Mouse (Mus musculus) neural tube, embryonic 11.5 days (tissue): Measurements from ENCODE around the gene Slc16a12. TPM values are rescaled to one million over a fixed set of nuclear protein-coding genes. Genes with fewer than 3 reads are reported as not detected.
"Not testable (repeated sequence)": the region's sequence is repeated elsewhere in the genome, so short reads cannot be mapped to it uniquely, and the experiment has no call there.

Experiments
- ATAC-seq: fragments of 200-750 bp; cut with Nextera tagmentation; 2 replicates; pipeline ENCODE4 v1.8.0; 2017; ENCODE audit warnings: moderate number of reproducible peaks, mild to moderate bottlenecking, moderate TSS enrichment, moderate library complexity; ENCODE audit not compliant: insufficient read depth, low FRiP score, low TSS enrichment
- DNase-seq: peaks from one replicate; pipeline ENCODE4 v3.0.0-alpha.2; 2015; ENCODE audit warnings: low spot score
- H3K27ac ChIP-seq: fragments of 300-500 bp; sonication (generic); 2 replicates; pipeline ENCODE4 v1.5.1; 2014; ENCODE audit warnings: low read depth, mild to moderate bottlenecking, low read length
- H3K27me3 ChIP-seq: fragments of 300-500 bp; sonication (generic); 2 replicates; pipeline ENCODE4 v1.6.1; 2014; ENCODE audit warnings: mild to moderate bottlenecking, low read length, mixed read lengths; ENCODE audit not compliant: control insufficient read depth, insufficient read depth
- H3K36me3 ChIP-seq: fragments of 300-500 bp; sonication (generic); 2 replicates; pipeline ENCODE4 v1.6.1; 2014; ENCODE audit warnings: mild to moderate bottlenecking, low read length, moderate library complexity, mixed read lengths; ENCODE audit not compliant: control insufficient read depth, insufficient read depth
- H3K4me1 ChIP-seq: fragments of 300-500 bp; sonication (generic); 2 replicates; pipeline ENCODE4 v1.6.1; 2014; ENCODE audit warnings: low read length, mixed read lengths; ENCODE audit not compliant: control insufficient read depth, insufficient read depth
- H3K4me2 ChIP-seq: fragments of 300-500 bp; sonication (generic); 2 replicates; pipeline ENCODE4 v1.6.1; 2014; ENCODE audit warnings: low read depth, mild to moderate bottlenecking, moderate library complexity
- H3K4me3 ChIP-seq: fragments of 300-500 bp; sonication (generic); 2 replicates; pipeline ENCODE4 v1.5.1; 2014; ENCODE audit warnings: low read depth, low read length
- H3K9ac ChIP-seq: fragments of 300-500 bp; sonication (generic); 2 replicates; pipeline ENCODE4 v1.6.1; 2014; ENCODE audit warnings: mild to moderate bottlenecking, low read length
- H3K9me3 ChIP-seq: fragments of 300-500 bp; sonication (generic); 2 replicates; pipeline ENCODE4 v1.6.1; 2016; ENCODE audit warnings: low read length; ENCODE audit not compliant: control insufficient read depth
- WGBS: fragments of 180-500 bp; shearing (Covaris S2); extraction: QIAGEN DNeasy Blood & Tissue Kit; methylation state at CpG from one replicate; pipeline ENCODE4 v1.1.7; 2014; 5-methylcytosine and 5-hydroxymethylcytosine counted together
- polyA plus RNA-seq: library from polyadenylated mRNA; unstranded; fragments of >200 nt; fragmentation: Nextera tagmentation; extraction: Ambion mirVana; gene quantifications from 2 replicates; pipeline ENCODE4 v1.2.1, GENCODE M21; 2014

Slc16a12 gene
- polyA plus RNA-seq, 1 experiment from 2014 or later: 1.3 TPM

DNA sequence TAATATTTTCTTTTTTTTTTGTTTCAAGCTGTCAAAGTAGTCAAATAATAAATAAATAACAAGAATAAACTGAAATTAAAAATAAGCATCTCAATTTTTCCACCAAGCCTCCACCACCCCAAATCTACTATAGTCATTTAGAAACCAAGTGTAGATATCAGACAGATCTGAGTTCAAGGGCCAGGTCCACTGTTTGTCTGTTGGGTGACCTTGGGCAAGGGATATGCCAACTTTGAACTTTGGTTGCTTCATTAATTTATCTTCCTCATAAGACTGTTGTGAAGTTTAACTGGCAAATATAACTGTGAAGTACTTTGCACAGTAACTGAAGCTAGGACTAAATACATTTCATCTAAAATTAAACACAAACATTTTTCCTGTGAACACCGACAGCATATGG lies 8.6 kb upstream of the Slc16a12 start:
- DNase-seq: no peak
- Histone ChIP-seq H3K36me3 (no peaks in the 10 kb centered on the region), H3K9ac (no peak overlapping the region), H3K4me1 (no peaks in the 10 kb centered on the region), H3K4me3 (no peak overlapping the region), H3K4me2 (no peak overlapping the region), H3K9me3 (no peaks in the 10 kb centered on the region), H3K27ac (no peak overlapping the region), H3K27me3 (no peaks in the 10 kb centered on the region)
- ATAC-seq: no peak
- 89% methylated on average over 1 of the region's 1 CpGs for WGBS

DNA sequence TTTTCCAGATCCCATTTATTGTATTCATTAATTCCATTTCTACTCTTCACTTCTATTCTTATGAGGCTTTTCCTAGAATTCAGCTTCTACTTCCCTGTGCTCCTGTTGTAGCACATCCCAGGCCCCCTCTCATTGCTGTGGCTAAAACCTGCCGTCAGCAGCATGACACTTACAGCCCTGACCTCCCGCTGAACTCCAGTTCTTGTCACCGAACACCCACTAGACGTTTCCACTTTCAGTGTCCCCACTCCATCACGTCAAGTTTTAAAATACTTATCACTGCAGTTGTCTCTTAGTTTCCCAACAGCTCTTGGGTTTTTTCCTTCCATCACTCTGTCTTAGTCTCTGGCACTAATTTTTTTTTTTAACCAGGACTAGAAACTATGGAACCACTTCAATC lies 6.2 kb upstream of the Slc16a12 start:
- WGBS: 56% methylated on average over 5 of the region's 5 CpGs
- ATAC-seq (no peak), DNase-seq (no peak)
- Histone ChIP-seq H3K27me3 (no peaks in the 10 kb centered on the region), H3K9me3 (no peaks in the 10 kb centered on the region), H3K36me3 (no peaks in the 10 kb centered on the region), H3K4me2 (no peak overlapping the region), H3K9ac (no peak overlapping the region), H3K4me3 (no peak overlapping the region), H3K4me1 (no peaks in the 10 kb centered on the region), H3K27ac (no peak overlapping the region)

DNA sequence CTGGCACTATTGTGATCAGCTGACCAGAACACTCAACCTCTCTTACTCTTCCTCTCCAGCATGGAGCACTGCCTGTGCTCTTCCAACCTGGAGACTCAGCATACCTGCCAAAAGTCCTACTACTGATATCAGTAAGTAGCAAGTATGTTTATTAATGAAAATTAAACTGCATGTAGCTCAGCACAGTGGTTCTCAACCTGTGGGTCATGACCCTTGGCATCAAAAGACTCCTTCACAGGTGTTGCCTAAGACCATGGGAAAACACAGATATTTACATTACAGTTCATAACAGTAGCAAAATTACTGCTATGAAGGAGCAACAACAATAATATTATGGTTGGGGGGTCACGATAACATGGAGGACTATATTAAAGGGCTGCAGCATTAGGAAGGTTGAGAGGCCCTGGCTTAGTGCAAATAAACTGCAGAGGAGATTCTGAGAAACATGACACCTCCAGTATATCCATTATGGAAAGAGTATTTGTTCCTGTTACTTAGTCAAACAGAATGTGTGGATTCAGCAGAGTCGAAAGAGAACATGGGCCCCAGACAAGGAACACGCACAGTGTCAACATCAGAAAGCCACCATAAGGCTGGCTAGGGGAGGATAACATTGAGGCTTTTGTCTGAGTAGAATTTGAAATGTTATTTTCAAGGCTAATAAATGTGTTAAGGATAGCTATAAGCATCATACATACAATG lies 5.5 kb upstream of the Slc16a12 start:
- H3K27ac ChIP-seq: no peak overlapping the region
- DNase-seq (no peak), ATAC-seq (no peak)
- H3K27me3 ChIP-seq: no peaks in the 10 kb centered on the region
- H3K9ac ChIP-seq: no peak overlapping the region
- H3K9me3 ChIP-seq: no peaks in the 10 kb centered on the region
- H3K4me3 ChIP-seq: no peak overlapping the region
- WGBS: 79% methylated on average over 3 of the region's 3 CpGs
- no peak overlapping the region for H3K4me2 ChIP-seq
- no peaks in the 10 kb centered on the region for H3K36me3 ChIP-seq
- H3K4me1 ChIP-seq: no peaks in the 10 kb centered on the region

DNA sequence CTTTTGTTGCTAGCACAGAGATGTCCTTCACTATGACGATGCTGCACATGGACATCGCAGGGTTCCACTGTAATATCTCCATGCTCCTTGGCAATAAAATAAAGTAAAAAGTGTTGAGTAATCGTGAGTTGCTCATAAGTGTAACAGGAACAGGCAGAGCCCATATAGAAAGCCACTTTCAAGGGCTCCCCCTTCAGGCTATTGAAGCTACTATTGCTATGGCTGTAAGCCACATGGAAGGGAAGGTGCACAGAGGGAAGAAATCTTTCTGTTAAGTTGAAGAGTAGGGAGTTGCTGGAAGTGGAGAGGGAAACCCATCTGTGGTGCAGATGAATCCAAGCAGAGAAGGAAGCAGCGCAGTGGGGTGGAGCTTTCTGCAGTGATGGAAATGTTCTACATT lies 4.1 kb upstream of the Slc16a12 start:
- Histone ChIP-seq H3K27me3 (no peaks in the 10 kb centered on the region), H3K9me3 (no peaks in the 10 kb centered on the region), H3K36me3 (no peaks in the 10 kb centered on the region), H3K9ac (no peak overlapping the region), H3K4me3 (no peak overlapping the region), H3K4me1 (no peaks in the 10 kb centered on the region), H3K4me2 (no peak overlapping the region), H3K27ac (no peak overlapping the region)
- ATAC-seq (no peak), DNase-seq (no peak)
- WGBS: 73% methylated on average over 4 of the region's 4 CpGs

DNA sequence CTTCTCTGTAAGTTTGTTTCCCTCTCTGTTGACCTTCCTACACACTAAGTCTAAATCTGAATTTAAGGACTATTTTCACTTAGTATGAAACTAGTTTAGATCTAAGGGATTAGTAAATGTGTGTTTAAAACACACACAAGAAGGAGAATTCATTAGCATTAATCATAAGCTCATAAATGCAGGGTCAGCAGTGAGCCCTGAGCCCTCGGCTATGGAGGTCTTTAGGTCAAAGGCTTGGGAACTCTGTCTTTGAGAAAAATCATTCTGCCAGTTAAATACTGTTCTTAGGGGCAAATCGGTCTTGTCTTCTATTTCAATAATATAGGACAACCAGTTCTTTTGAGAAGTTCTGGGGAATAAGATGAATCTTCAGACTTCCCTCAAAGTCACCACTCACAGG lies 1.9 kb upstream of the Slc16a12 start:
- Histone ChIP-seq H3K27me3 (no peaks in the 10 kb centered on the region), H3K4me1 (no peaks in the 10 kb centered on the region), H3K36me3 (no peaks in the 10 kb centered on the region), H3K4me3 (no peak overlapping the region), H3K9ac (no peak overlapping the region), H3K27ac (no peak overlapping the region), H3K9me3 (no peaks in the 10 kb centered on the region), H3K4me2 (no peak overlapping the region)
- 61% methylated on average over 2 of the region's 2 CpGs for WGBS
- DNase-seq (no peak), ATAC-seq (no peak)

DNA sequence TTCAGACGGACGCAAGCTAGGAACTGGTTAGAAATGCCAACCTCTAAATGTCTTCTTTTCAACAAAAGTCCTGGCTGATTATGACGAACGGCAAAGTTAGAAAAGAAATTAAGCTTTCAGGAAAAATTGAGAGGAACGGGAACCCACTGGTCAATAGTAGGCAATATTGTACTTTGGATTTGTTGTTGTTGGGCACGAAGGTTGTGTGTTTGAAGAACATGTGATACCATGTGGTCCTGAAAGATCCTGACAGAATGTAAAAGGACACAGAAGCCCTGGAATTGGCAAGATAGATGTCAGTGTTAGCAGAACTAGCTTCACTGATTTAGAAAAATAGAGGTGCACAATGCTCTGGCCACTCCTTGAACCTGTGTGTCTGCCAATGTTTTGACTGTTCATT lies 880 bp upstream of the Slc16a12 start:
- not testable (repeated sequence) for H3K27me3 ChIP-seq, ATAC-seq, H3K4me2 ChIP-seq, H3K9me3 ChIP-seq, H3K4me1 ChIP-seq, H3K36me3 ChIP-seq, H3K9ac ChIP-seq, H3K27ac ChIP-seq, DNase-seq, H3K4me3 ChIP-seq
- 92% methylated on average over 6 of the region's 6 CpGs for whole genome bisulfite sequencing

DNA sequence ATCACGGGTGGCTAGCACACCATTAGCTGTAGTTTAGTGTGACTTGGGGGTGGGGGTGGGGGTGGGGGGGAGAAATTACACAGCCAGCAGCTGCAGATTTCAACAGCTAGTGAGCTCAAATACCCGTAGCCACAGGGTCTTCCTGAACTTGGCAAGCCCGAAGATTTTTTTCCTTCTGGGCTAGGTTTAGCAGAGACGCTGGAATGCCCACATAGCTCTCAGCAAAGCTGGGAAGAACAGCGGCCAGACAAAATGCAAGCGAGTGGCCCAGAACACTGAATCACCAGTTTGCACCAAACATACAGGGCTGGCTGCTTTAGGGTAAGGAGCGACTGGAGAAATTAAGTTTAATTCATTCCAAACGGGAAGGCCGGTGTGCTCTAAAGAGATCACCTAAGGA lies 888 bp downstream of the Slc16a12 start:
- WGBS: 17% methylated on average over 9 of the region's 9 CpGs
- H3K27me3 ChIP-seq: no peaks in the 10 kb centered on the region
- H3K4me1 ChIP-seq: no peaks in the 10 kb centered on the region
- H3K9me3 ChIP-seq: no peaks in the 10 kb centered on the region
- no peak for DNase-seq
- no peaks in the 10 kb centered on the region for H3K36me3 ChIP-seq
- H3K9ac ChIP-seq: no peak overlapping the region
- no peak overlapping the region for H3K27ac ChIP-seq
- peak overlapping the region; percentile 55 for H3K4me3 ChIP-seq
- no peak for ATAC-seq
- peak overlapping the region; percentile 99 for H3K4me2 ChIP-seq

DNA sequence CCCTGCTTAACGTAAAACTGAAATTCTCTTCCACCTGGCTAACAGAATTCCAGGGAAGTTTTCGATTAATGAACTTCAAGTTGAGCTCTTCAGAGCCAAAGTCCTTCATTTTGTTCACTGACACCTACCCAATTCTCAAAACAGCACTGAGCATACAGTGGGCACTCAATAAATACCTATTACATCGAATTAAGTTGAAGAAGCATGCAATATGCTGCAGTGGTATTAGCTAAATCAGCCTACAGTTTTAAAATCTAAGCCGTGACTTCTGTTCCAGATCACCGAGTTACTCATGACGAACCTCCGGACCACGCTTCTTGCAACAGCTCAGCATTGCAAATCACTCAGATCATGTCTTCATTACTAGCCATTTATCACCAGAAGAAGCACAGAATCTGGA lies 2.1 kb downstream of the Slc16a12 start:
- Histone ChIP-seq H3K4me1 (no peaks in the 10 kb centered on the region), H3K4me2 (no peak overlapping the region), H3K9ac (no peak overlapping the region), H3K36me3 (no peaks in the 10 kb centered on the region), H3K27me3 (no peaks in the 10 kb centered on the region), H3K27ac (no peak overlapping the region), H3K9me3 (no peaks in the 10 kb centered on the region), H3K4me3 (no peak overlapping the region)
- no peak for ATAC-seq
- no peak for DNase-seq
- 78% methylated on average over 8 of the region's 8 CpGs for WGBS

DNA sequence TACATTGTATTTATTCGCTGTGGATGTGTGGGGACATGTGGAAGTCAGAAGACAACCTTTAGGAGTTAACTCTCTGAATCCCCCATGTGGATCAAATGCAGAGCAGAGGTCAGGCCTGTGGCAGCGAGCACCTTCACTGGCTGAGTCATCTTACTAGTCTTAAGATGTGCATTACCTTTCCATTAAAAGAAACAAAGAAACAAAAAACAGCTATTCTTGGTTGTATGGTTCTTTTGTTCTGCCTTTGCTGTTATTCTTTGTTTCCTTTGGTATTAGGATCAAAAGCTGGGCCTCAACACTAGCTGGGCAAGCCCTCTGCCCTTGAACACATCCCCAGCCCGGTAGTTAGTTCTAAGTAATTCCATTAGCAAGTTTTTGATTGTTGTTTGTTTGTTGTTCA lies 9.2 kb downstream of the Slc16a12 start:
- Histone ChIP-seq H3K9me3 (no peaks in the 10 kb centered on the region), H3K9ac (no peak overlapping the region), H3K4me3 (no peak overlapping the region), H3K4me1 (no peaks in the 10 kb centered on the region), H3K4me2 (no peak overlapping the region), H3K27ac (no peak overlapping the region), H3K27me3 (no peaks in the 10 kb centered on the region), H3K36me3 (no peaks in the 10 kb centered on the region)
- WGBS: 78% methylated on average over 3 of the region's 3 CpGs
- DNase-seq (no peak), ATAC-seq (no peak)
